Mouse (Mus musculus) hindbrain, embryonic 14.5 days (tissue): ENCODE data around the gene Ermard. TPM values are rescaled to one million over a fixed set of nuclear protein-coding genes. Genes with fewer than 3 reads are reported as not detected.

Experiments
- ATAC-seq: fragments of 200-750 bp; cut with Nextera tagmentation; 2 replicates; pipeline ENCODE4 v1.8.0; 2017; ENCODE audit warnings: moderate number of reproducible peaks, mild to moderate bottlenecking, moderate TSS enrichment, moderate library complexity; ENCODE audit not compliant: low FRiP score
- DNase-seq: peaks from one replicate; pipeline ENCODE4 v3.0.0-alpha.2; 2015; ENCODE audit warnings: low spot score
- H3K27ac ChIP-seq: fragments of 300-500 bp; sonication (generic); 2 replicates; pipeline ENCODE4 v1.5.1; 2014; ENCODE audit warnings: mild to moderate bottlenecking, moderate library complexity
- H3K27me3 ChIP-seq: fragments of 300-500 bp; sonication (generic); 2 replicates; pipeline ENCODE4 v1.6.1; 2014; ENCODE audit warnings: mild to moderate bottlenecking, low read length, mixed read lengths; ENCODE audit not compliant: control insufficient read depth, insufficient read depth
- H3K36me3 ChIP-seq: fragments of 300-500 bp; sonication (generic); replicated peaks from 2 replicates; pipeline ENCODE4 v1.6.1; 2014; ENCODE audit not compliant: control insufficient read depth, insufficient read depth
- H3K4me1 ChIP-seq: fragments of 300-500 bp; sonication (generic); replicated peaks from 2 replicates; pipeline ENCODE4 v1.6.1; 2014; ENCODE audit warnings: antibody characterized with exemption, low read length, mixed read lengths; ENCODE audit not compliant: control insufficient read depth, insufficient read depth
- H3K4me2 ChIP-seq: fragments of 300-500 bp; sonication (generic); replicated peaks from 2 replicates; pipeline ENCODE4 v1.6.1; 2014; ENCODE audit warnings: mild to moderate bottlenecking, moderate library complexity
- H3K4me3 ChIP-seq: fragments of 300-500 bp; sonication (generic); replicated peaks from 2 replicates; pipeline ENCODE4 v1.5.1; 2014; ENCODE audit warnings: mild to moderate bottlenecking, low read length
- H3K9ac ChIP-seq: fragments of 300-500 bp; sonication (generic); 2 replicates; pipeline ENCODE4 v1.6.1; 2014
- H3K9me3 ChIP-seq: fragments of 300-500 bp; sonication (generic); 2 replicates; pipeline ENCODE4 v1.6.1; 2016; ENCODE audit warnings: low read length; ENCODE audit not compliant: control insufficient read depth
- WGBS: fragments of 180-500 bp; shearing (Covaris S2); extraction: QIAGEN DNeasy Blood & Tissue Kit; methylation state at CpG from one replicate; pipeline ENCODE4 v1.1.7; 2014; 5-methylcytosine and 5-hydroxymethylcytosine counted together
- polyA plus RNA-seq: library from polyadenylated mRNA; unstranded; fragments of >200 nt; fragmentation: Nextera tagmentation; extraction: Ambion mirVana; gene quantifications from 2 replicates; pipeline ENCODE4 v1.2.1, GENCODE M21; 2014

The Ermard gene
- polyA plus RNA-seq, 1 experiment from 2014 or later, result 70.8 TPM

- H3K27me3 ChIP-seq, result no peaks in the 10 kb centered on the region
- no peak overlapping the region for H3K9ac ChIP-seq
- WGBS, result 92% methylated on average over 12 of the region's 12 CpGs
- H3K4me3 ChIP-seq, result no peak overlapping the region
- no peak for DNase-seq
- H3K4me2 ChIP-seq, result no peak overlapping the region
- H3K27ac ChIP-seq, result no peak overlapping the region
- H3K9me3 ChIP-seq, result no peaks in the 10 kb centered on the region
- no peaks in the 10 kb centered on the region for H3K4me1 ChIP-seq
- H3K36me3 ChIP-seq, result no peaks in the 10 kb centered on the region
- ATAC-seq, result no peak
Measured at GRCm38 (mm10) chr17:15134905-15135669, 94.1 kb downstream of the Ermard start.

GRCm38 (mm10) chr17:15137443-15137842, 96.4 kb downstream of the Ermard start:
- DNase-seq (no peak), ATAC-seq (no peak)
- Histone ChIP-seq H3K9ac (no peak overlapping the region), H3K36me3 (no peaks in the 10 kb centered on the region), H3K27me3 (no peaks in the 10 kb centered on the region), H3K4me1 (no peaks in the 10 kb centered on the region), H3K4me3 (no peak overlapping the region), H3K4me2 (no peak overlapping the region), H3K9me3 (no peaks in the 10 kb centered on the region), H3K27ac (no peak overlapping the region)
- WGBS, result 61% methylated on average over 5 of the region's 5 CpGs

Other genes starting within 250 kb of the Ermard start
- gene Wdr27, start 98.0 kb upstream of the Ermard start, polyA plus RNA-seq, result 7.2 and 9.8 TPM in 2 replicates
- 25.6 and 26.6 TPM in 2 replicates for gene 1600012H06Rik, start 98.0 kb upstream of the Ermard start, polyA plus RNA-seq
- 19.7 and 22.6 TPM in 2 replicates for gene Phf10, start 79.9 kb upstream of the Ermard start, polyA plus RNA-seq
- 4.2 and 7.5 TPM in 2 replicates for gene 9030025P20Rik, start 62.7 kb upstream of the Ermard start, polyA plus RNA-seq
- gene Gm3417, start 62.4 kb upstream of the Ermard start, polyA plus RNA-seq, result 0.71 TPM in 1 of 2 replicates, not detected in the other
- gene Gm3435, start 31.0 kb upstream of the Ermard start, polyA plus RNA-seq, result 4.3 and 4.6 TPM in 2 replicates
- 0.52 TPM in 1 of 2 replicates, not detected in the other for gene Tcte3, start 280 bp downstream of the Ermard start, polyA plus RNA-seq
- 3.4 and 3.7 TPM in 2 replicates for gene Gm3448, start 329 bp downstream of the Ermard start, polyA plus RNA-seq